Mouse (Mus musculus): Measurements from ENCODE around the gene Irak4. TPM values are rescaled to one million over a fixed set of nuclear protein-coding genes. Genes with fewer than 3 reads are reported as not detected.

The Irak4 gene
- polyA plus RNA-seq, 1 experiment from 2014 or later, result 3.0 TPM

DNA sequence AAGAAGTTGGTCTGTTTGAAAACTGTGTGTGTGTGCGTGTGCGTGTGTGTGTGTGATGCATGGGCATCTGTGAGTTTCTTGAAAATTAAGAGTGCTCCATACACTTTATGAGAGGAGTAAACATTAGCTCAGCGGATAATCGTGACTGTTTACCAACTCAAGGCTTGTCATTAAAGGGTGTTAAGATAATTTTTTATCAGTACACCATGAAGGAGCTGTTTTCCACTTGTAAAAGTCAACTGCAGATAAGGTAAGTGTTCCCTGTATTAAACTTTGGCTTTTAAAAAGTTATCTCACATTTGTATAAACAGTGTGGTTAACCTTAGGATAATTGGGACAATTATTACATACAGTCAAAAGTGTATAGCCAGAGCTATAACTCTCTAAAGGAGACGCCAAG lies 11.1 kb upstream of the Irak4 start:
- 91% methylated on average over 5 of the region's 5 CpGs for WGBS
- Histone ChIP-seq H3K9ac (replicated peaks) (no peak overlapping the region), H3K4me3 (replicated peaks) (no peak overlapping the region), H3K36me3 (peaks cover 18% of the 10 kb centered on the region), H3K27me3 (no peaks in the 10 kb centered on the region), H3K9me3 (no peaks in the 10 kb centered on the region), H3K4me1 (replicated peaks) (no peaks in the 10 kb centered on the region), H3K4me2 (no peak overlapping the region), H3K27ac (no peak overlapping the region)
- ATAC-seq (ENCODE audit: insufficient number of reproducible peaks, insufficient read depth, low FRiP score, low TSS enrichment, low read depth), result no peak

DNA sequence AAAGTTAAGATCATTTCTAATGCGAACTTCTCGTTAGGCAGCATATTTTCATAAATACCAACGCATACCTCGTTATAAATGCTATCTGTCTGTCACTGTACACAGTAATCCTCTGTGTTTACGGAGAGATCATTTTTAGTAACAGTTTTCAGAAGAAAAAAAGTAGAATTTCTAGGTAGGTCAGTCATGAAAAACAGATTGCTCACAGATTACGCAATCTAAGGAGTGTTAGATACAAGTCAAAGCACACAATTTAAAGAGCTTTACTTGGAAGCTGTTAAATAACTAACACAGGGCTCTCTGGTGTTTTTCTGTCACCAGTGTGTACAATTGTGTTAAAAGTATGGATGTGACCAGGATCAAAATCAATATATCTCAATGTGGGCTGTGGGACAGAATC lies 10.5 kb upstream of the Irak4 start:
- Histone ChIP-seq H3K4me1 (replicated peaks) (no peaks in the 10 kb centered on the region), H3K9ac (replicated peaks) (no peak overlapping the region), H3K4me2 (no peak overlapping the region), H3K36me3 (peaks cover 14% of the 10 kb centered on the region; the same call in 1 of the 2 replicates), H3K27me3 (no peaks in the 10 kb centered on the region), H3K9me3 (no peaks in the 10 kb centered on the region), H3K27ac (no peak overlapping the region), H3K4me3 (replicated peaks) (no peak overlapping the region)
- ATAC-seq (ENCODE audit: insufficient number of reproducible peaks, insufficient read depth, low FRiP score, low TSS enrichment, low read depth), result no peak
- 89% methylated on average over 6 of the region's 6 CpGs for WGBS

GRCm38 (mm10) chr15:94535521-94535920 lies 7.9 kb upstream of the Irak4 start:
- Histone ChIP-seq H3K27ac (no peak overlapping the region), H3K9ac (replicated peaks) (no peak overlapping the region), H3K4me2 (no peak overlapping the region), H3K27me3 (no peaks in the 10 kb centered on the region), H3K9me3 (no peaks in the 10 kb centered on the region), H3K36me3 (peaks cover 3% of the 10 kb centered on the region; the same call in 1 of the 2 replicates), H3K4me3 (replicated peaks) (no peak overlapping the region), H3K4me1 (replicated peaks) (no peaks in the 10 kb centered on the region)
- ATAC-seq (ENCODE audit: insufficient number of reproducible peaks, insufficient read depth, low FRiP score, low TSS enrichment, low read depth), result no peak
- WGBS, result 92% methylated on average over 7 of the region's 7 CpGs

- Histone ChIP-seq H3K4me3 (replicated peaks) (no peak overlapping the region), H3K4me2 (no peak overlapping the region), H3K4me1 (replicated peaks) (peaks cover 7% of the 10 kb centered on the region; the same call in 1 of the 2 replicates), H3K9ac (replicated peaks) (no peak overlapping the region), H3K9me3 (no peaks in the 10 kb centered on the region), H3K27ac (no peak overlapping the region), H3K27me3 (no peaks in the 10 kb centered on the region), H3K36me3 (no peaks in the 10 kb centered on the region)
- no peak for ATAC-seq (ENCODE audit: insufficient number of reproducible peaks, insufficient read depth, low FRiP score, low TSS enrichment, low read depth)
- 92% methylated on average over 3 of the region's 3 CpGs for WGBS
Measured at GRCm38 (mm10) chr15:94539296-94539695, 4.1 kb upstream of the Irak4 start.

DNA sequence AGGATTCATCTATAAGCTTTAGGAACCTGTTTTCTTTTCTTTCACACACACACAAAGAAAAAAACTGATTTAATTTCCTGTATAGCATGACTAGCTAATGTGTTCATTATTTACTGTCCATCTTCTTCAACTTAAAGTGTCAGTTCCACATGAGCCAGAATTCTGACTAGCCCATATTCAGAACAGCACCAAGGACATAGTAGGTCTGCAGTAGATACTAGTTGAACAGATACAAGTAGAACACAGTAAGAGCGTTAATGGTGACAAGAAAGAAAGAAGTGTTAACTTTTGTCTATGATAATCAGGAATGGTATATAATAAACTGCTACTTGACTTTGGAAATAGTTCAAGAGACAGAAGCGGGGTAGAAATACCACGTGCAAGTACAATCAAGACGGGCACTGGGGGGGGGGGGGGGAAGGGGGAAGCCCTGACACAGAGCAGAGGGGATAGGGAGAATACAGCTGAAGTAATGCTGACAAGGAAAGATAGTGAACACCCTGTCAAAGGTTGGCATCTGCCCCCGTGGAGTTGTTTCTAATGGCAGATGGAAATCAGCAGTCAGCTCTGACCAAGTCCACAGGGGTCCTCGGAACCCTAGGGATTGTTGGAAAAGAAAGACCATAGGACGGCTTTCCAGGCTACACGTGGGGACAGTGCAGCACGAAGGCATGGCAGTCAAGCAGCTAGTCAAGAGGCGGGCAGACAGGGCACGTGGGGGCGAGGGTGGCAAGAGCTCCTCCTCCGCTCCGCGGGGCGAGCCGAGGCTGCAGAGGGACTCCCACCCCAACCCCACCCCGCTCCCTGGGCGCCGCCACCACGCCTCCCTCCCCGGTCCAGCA lies 655 bp upstream of the Irak4 start:
- no peak overlapping the region for H3K27ac ChIP-seq
- WGBS, result 12% methylated on average over 22 of the region's 22 CpGs
- peak; percentile 84 for ATAC-seq (ENCODE audit: insufficient number of reproducible peaks, insufficient read depth, low FRiP score, low TSS enrichment, low read depth)

GRCm38 (mm10) chr15:94544052-94544636 lies 701 bp downstream of the Irak4 start:
- no peaks in the 10 kb centered on the region for H3K27me3 ChIP-seq
- no peaks in the 10 kb centered on the region for H3K36me3 ChIP-seq
- H3K9ac ChIP-seq (replicated peaks), result peak overlapping the region; percentile 69
- H3K4me1 ChIP-seq (replicated peaks), result peaks cover 9% of the 10 kb centered on the region; the same call in 1 of the 2 replicates
- H3K9me3 ChIP-seq, result no peaks in the 10 kb centered on the region
- WGBS, result 46% methylated on average over 9 of the region's 9 CpGs
- peak overlapping the region; percentile 82 for H3K4me3 ChIP-seq (replicated peaks)
- H3K4me2 ChIP-seq, result peak overlapping the region; percentile 80
- H3K27ac ChIP-seq, result no peak overlapping the region
- no peak for ATAC-seq (ENCODE audit: insufficient number of reproducible peaks, insufficient read depth, low FRiP score, low TSS enrichment, low read depth)

More for the DNA sequence above, 655 bp upstream of the Irak4 start:
- Histone ChIP-seq H3K4me1 (replicated peaks) (peaks cover 9% of the 10 kb centered on the region; the same call in 1 of the 2 replicates), H3K36me3 (no peaks in the 10 kb centered on the region), H3K4me3 (replicated peaks) (peak overlapping the region; percentile 82), H3K9me3 (no peaks in the 10 kb centered on the region), H3K27me3 (no peaks in the 10 kb centered on the region), H3K9ac (replicated peaks) (peak overlapping the region; percentile 69), H3K4me2 (peak overlapping the region; percentile 80)

DNA sequence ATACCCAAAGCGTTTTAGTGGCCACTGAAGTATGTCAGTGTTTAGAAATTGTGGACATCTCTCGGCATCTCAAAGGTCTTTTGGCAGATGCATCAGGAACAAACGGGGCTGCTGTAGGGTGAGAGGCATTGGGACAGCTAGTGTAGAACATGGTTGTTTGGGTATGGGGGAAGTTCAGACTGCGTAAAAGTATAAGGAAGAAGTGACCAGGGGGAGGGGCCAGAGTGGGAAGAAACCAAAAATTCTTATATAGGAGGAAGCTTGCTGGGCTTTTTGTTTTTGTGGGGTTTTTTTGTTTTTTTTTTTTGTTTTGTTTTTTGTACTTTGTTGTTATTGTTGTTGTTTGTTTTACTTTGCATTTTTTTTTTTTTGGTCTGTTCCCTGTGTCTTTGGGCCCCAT lies 1.4 kb downstream of the Irak4 start:
- Histone ChIP-seq H3K36me3 (no peaks in the 10 kb centered on the region), H3K27me3 (no peaks in the 10 kb centered on the region), H3K27ac (no peak overlapping the region), H3K4me3 (replicated peaks) (no peak overlapping the region), H3K9me3 (no peaks in the 10 kb centered on the region), H3K4me1 (replicated peaks) (peaks cover 9% of the 10 kb centered on the region; the same call in 1 of the 2 replicates), H3K9ac (replicated peaks) (no peak overlapping the region), H3K4me2 (no peak overlapping the region)
- WGBS, result 88% methylated on average over 4 of the region's 4 CpGs
- ATAC-seq (ENCODE audit: insufficient number of reproducible peaks, insufficient read depth, low FRiP score, low TSS enrichment, low read depth), result no peak

- H3K9me3 ChIP-seq, result no peaks in the 10 kb centered on the region
- no peak overlapping the region for H3K4me2 ChIP-seq
- H3K4me3 ChIP-seq (replicated peaks), result no peak overlapping the region
- no peak for ATAC-seq (ENCODE audit: insufficient number of reproducible peaks, insufficient read depth, low FRiP score, low TSS enrichment, low read depth)
- H3K36me3 ChIP-seq, result no peaks in the 10 kb centered on the region
- H3K9ac ChIP-seq (replicated peaks), result no peak overlapping the region
- no peaks in the 10 kb centered on the region for H3K4me1 ChIP-seq (replicated peaks)
- no peak overlapping the region for H3K27ac ChIP-seq
- WGBS, result 93% methylated on average over 9 of the region's 9 CpGs
- no peaks in the 10 kb centered on the region for H3K27me3 ChIP-seq
Measured at GRCm38 (mm10) chr15:94553536-94553935, 10.1 kb downstream of the Irak4 start.

DNA sequence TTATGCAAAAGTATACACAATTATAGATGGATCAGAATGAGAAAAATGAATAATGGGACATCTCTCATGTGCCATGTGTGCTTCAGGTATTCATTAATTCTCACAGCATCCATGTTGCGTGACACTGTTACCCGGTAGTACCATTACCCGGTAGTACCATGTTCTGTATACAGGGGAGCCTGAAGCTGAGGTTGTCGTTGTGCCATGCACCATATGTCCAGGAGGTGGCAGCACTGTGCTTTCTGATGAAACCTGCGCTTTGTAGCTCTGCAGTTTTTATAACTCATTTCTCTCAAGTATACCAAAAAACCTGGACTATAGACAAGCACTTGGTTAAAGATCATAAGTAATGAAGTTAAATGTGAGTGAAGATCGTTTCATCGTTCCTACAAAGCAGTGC lies 14.0 kb downstream of the Irak4 start:
- Histone ChIP-seq H3K4me3 (replicated peaks) (no peak overlapping the region), H3K27me3 (no peaks in the 10 kb centered on the region), H3K9ac (replicated peaks) (no peak overlapping the region), H3K9me3 (no peaks in the 10 kb centered on the region), H3K4me1 (replicated peaks) (no peaks in the 10 kb centered on the region), H3K36me3 (no peaks in the 10 kb centered on the region), H3K27ac (no peak overlapping the region), H3K4me2 (no peak overlapping the region)
- peak; percentile 63; the same call in 1 of the 2 replicates for ATAC-seq (ENCODE audit: insufficient number of reproducible peaks, insufficient read depth, low FRiP score, low TSS enrichment, low read depth)
- 32% methylated on average over 7 of the region's 7 CpGs for WGBS

DNA sequence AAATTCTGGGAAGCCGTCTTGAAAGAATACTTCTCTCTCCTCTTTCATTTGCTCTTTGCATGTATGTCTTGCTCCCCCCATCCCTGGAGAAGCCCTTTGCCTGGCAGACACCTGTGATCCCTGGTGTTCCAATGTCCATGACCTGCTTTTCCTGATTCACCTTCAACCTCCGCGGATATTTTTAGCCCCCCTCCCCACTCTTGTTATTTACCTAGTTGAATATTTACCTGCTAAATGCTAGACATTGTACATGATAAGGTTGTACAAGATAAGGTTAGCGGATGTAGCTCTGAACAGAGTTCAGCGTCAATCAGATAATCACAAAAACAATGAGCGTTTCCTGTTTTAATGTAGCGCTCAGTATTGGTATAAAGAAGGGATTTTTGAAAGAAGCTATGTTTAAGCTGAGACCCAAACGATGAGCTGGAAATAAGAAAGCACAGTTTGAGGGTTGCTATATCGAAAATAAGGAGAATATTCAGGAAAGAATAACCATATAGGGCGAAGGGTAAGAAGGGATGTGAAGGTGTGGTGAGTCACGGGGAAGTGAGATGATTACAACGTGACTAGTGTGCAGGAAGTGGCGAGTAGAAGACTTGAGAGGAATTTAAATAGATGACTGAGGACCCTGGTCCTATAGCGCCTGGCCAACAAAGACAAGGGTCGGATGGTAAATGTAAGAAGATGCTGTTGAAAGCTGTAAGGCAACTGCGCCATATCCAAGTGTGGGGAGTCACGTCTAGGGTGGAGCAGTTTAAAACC lies 15.6 kb downstream of the Irak4 start:
- Histone ChIP-seq H3K9ac (replicated peaks) (no peak overlapping the region), H3K27ac (no peak overlapping the region), H3K4me1 (replicated peaks) (no peaks in the 10 kb centered on the region), H3K27me3 (no peaks in the 10 kb centered on the region), H3K4me3 (replicated peaks) (no peak overlapping the region), H3K9me3 (no peaks in the 10 kb centered on the region), H3K4me2 (no peak overlapping the region), H3K36me3 (no peaks in the 10 kb centered on the region)
- ATAC-seq (ENCODE audit: insufficient number of reproducible peaks, insufficient read depth, low FRiP score, low TSS enrichment, low read depth), result no peak
- 86% methylated on average over 17 of the region's 17 CpGs for WGBS

- H3K27ac ChIP-seq, result no peak overlapping the region
- H3K4me1 ChIP-seq (replicated peaks), result no peaks in the 10 kb centered on the region
- no peak for ATAC-seq (ENCODE audit: insufficient number of reproducible peaks, insufficient read depth, low FRiP score, low TSS enrichment, low read depth)
- no peak overlapping the region for H3K9ac ChIP-seq (replicated peaks)
- H3K36me3 ChIP-seq, result no peaks in the 10 kb centered on the region
- H3K27me3 ChIP-seq, result no peaks in the 10 kb centered on the region
- no peak overlapping the region for H3K4me2 ChIP-seq
- no peak overlapping the region for H3K4me3 ChIP-seq (replicated peaks)
- H3K9me3 ChIP-seq, result no peaks in the 10 kb centered on the region
- WGBS, result 84% methylated on average over 2 of the region's 2 CpGs
Measured at GRCm38 (mm10) chr15:94564909-94565308, 21.5 kb downstream of the Irak4 start.
